Mouse (Mus musculus): ENCODE results near the gene Ctdspl2.

The Ctdspl2 gene

GRCm38 (mm10) chr2:122059365-122060115 lies 103.7 kb downstream of the Ctdspl2 start:
- no peak for DNase-seq (ENCODE audit: low read depth, low spot score)

All from A20 (cell line).